Mouse (Mus musculus) neural tube, embryonic 12.5 days (tissue): ENCODE results near the gene Olfr20. TPM values are rescaled to one million over a fixed set of nuclear protein-coding genes. Genes with fewer than 3 reads are reported as not detected.

Experiments
- ATAC-seq: fragments of 200-750 bp; cut with Nextera tagmentation; 2 replicates; pipeline ENCODE4 v1.8.0; 2017; ENCODE audit warnings: low read depth, mild to moderate bottlenecking, moderate TSS enrichment, moderate library complexity; ENCODE audit not compliant: low FRiP score
- H3K27ac ChIP-seq: fragments of 300-500 bp; sonication (generic); 2 replicates; pipeline ENCODE4 v1.5.1; 2016
- H3K27me3 ChIP-seq: fragments of 300-500 bp; sonication (generic); replicated peaks from 2 replicates; pipeline ENCODE4 v1.6.1; 2016; ENCODE audit warnings: mild to moderate bottlenecking
- H3K36me3 ChIP-seq: fragments of 300-500 bp; sonication (generic); 2 replicates; pipeline ENCODE4 v1.6.1; 2016; ENCODE audit warnings: mild to moderate bottlenecking
- H3K4me1 ChIP-seq: fragments of 300-500 bp; sonication (generic); 2 replicates; pipeline ENCODE4 v1.6.1; 2016
- H3K4me2 ChIP-seq: fragments of 300-500 bp; sonication (generic); replicated peaks from 2 replicates; pipeline ENCODE4 v1.6.1; 2016; ENCODE audit warnings: mild to moderate bottlenecking
- H3K4me3 ChIP-seq: fragments of 300-500 bp; sonication (generic); 2 replicates; pipeline ENCODE4 v1.5.1; 2016
- H3K9ac ChIP-seq: fragments of 300-500 bp; sonication (generic); 2 replicates; pipeline ENCODE4 v1.6.1; 2016; ENCODE audit warnings: mild to moderate bottlenecking
- H3K9me3 ChIP-seq: fragments of 300-500 bp; sonication (generic); 2 replicates; pipeline ENCODE4 v1.6.1; 2016; ENCODE audit warnings: mild to moderate bottlenecking
- WGBS: fragments of 180-500 bp; shearing (Covaris S2); methylation state at CpG from one replicate; pipeline ENCODE4 v1.1.7; 2016; 5-methylcytosine and 5-hydroxymethylcytosine counted together
- polyA plus RNA-seq: library from polyadenylated mRNA; unstranded; fragments of >200 nt; fragmentation: Nextera tagmentation; extraction: Ambion mirVana; gene quantifications from 2 replicates; pipeline ENCODE4 v1.2.1, GENCODE M21; 2016

The Olfr20 gene
- polyA plus RNA-seq, 1 experiment from 2014 or later: not detected

DNA sequence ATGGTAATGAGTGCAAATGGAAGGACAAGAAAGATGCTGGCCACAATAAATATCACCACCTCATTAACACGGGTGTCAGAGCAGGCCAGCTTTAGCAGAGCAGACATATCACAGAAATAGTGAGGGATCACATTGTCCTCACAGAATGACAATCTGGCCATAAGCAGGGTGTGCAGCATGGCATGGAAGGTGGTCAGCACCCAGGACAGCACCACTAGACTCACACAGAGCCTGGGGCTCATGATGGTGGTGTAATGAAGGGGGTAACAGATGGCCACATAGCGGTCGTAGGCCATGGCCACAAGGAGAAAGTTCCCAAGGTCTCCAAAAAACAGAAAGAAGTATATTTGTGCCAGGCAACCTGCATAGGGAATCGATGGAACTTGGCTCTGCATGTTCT lies 44.8 kb downstream of the Olfr20 start:
- H3K4me1 ChIP-seq: no peaks in the 10 kb centered on the region
- WGBS: 66% methylated on average over 4 of the region's 4 CpGs
- no peak overlapping the region for H3K9ac ChIP-seq
- no peak for ATAC-seq
- no peak overlapping the region for H3K4me3 ChIP-seq
- no peaks in the 10 kb centered on the region for H3K36me3 ChIP-seq
- no peaks in the 10 kb centered on the region for H3K27me3 ChIP-seq
- no peak overlapping the region for H3K27ac ChIP-seq
- H3K4me2 ChIP-seq: no peak overlapping the region
- H3K9me3 ChIP-seq: no peaks in the 10 kb centered on the region

DNA sequence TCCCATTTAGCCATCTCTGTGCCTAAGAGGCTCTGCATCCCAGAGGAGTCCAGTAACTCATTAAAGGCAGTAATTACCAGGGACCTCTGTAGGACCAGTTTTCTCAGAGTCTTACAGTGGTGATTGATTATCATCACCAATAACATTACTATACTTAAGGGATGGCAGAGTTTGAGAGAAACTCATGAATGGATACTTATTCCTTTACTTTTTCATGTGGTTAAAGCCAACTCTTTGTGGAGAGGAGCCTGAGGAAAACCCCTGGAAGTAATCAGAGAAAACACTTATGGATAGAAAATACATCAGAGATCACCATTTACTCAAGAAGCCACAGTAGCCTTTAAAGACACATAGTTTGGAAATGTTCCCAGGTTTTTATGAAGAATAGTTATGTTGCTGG lies 48.9 kb downstream of the Olfr20 start, which contains the start of gene Olfr1:
Gene Olfr1, minus strand, starts transcription at position 101 of the 400 bp plus-strand sequence.
- Histone ChIP-seq H3K4me3 (no peak within 1 kb of the TSS), H3K36me3 (no peaks in the 10 kb centered on the region), H3K27me3 (no peaks in the 10 kb centered on the region), H3K9me3 (no peaks in the 10 kb centered on the region), H3K9ac (no peak within 1 kb of the TSS), H3K4me2 (no peak within 1 kb of the TSS), H3K4me1 (no peaks in the 10 kb centered on the region), H3K27ac (no peak within 1 kb of the TSS)
- ATAC-seq: no peak

Other genes with a start within 250 kb of the Olfr20 start
- gene Haspin, start 212.5 kb upstream of the Olfr20 start, polyA plus RNA-seq: 11.0 and 11.1 TPM in 2 replicates
- 0.22 and 0.30 TPM in 2 replicates for gene P2rx5, start 190.4 kb upstream of the Olfr20 start, polyA plus RNA-seq
- 122 and 129 TPM in 2 replicates for gene Emc6, start 173.7 kb upstream of the Olfr20 start, polyA plus RNA-seq
- gene Tax1bp3, start 173.7 kb upstream of the Olfr20 start, polyA plus RNA-seq: 198 and 205 TPM in 2 replicates
- 21.5 and 26.1 TPM in 2 replicates for gene Ctns, start 151.7 kb upstream of the Olfr20 start, polyA plus RNA-seq
- gene Shpk, start 151.3 kb upstream of the Olfr20 start, polyA plus RNA-seq: 1.9 and 2.3 TPM in 2 replicates
- 0.38 and 0.98 TPM in 2 replicates for gene Trpv1, start 116.5 kb upstream of the Olfr20 start, polyA plus RNA-seq
- 0.14 and 0.15 TPM in 2 replicates for gene Trpv3, start 83.4 kb upstream of the Olfr20 start, polyA plus RNA-seq
- gene Aspa, start 21.2 kb upstream of the Olfr20 start, polyA plus RNA-seq: 0.34 and 0.65 TPM in 2 replicates
- gene Gm49340, start 21.0 kb upstream of the Olfr20 start, polyA plus RNA-seq: not detected in 2 replicates
- not detected in 2 replicates for gene Spata22, start 21.0 kb upstream of the Olfr20 start, polyA plus RNA-seq
- not detected in 2 replicates for gene Olfr376, start 20.5 kb downstream of the Olfr20 start, polyA plus RNA-seq
- not detected in 2 replicates for gene Olfr1, start 48.8 kb downstream of the Olfr20 start, polyA plus RNA-seq
- gene Olfr378, start 77.7 kb downstream of the Olfr20 start, polyA plus RNA-seq: not detected in 2 replicates
- gene Olfr380, start 106.7 kb downstream of the Olfr20 start, polyA plus RNA-seq: not detected in 2 replicates
- not detected in 2 replicates for gene Olfr381, start 140.8 kb downstream of the Olfr20 start, polyA plus RNA-seq
- gene Olfr382, start 166.4 kb downstream of the Olfr20 start, polyA plus RNA-seq: not detected in 2 replicates
- not detected in 2 replicates for gene Olfr385, start 242.2 kb downstream of the Olfr20 start, polyA plus RNA-seq
- gene Olfr384, start 247.8 kb downstream of the Olfr20 start, polyA plus RNA-seq: not detected in 2 replicates